Mouse (Mus musculus) brain, embryonic 14.5 days (tissue): Measurements from ENCODE around the gene Ltbp3.

ENCODE experiments used
- CTCF ChIP-seq: fragments of 200-500 bp; IDR thresholded peaks from 2 replicates; pipeline ENCODE4 v1.5.1; 2012; ENCODE audit warnings: inconsistent platforms, mild to moderate bottlenecking, moderate library complexity, borderline replicate concordance; ENCODE audit not compliant: insufficient read depth, insufficient read length; ENCODE audit errors: extremely low read depth
- POLR2A ChIP-seq: fragments of 200-500 bp; IDR thresholded peaks from 2 replicates; pipeline ENCODE4 v1.6.1; 2012; ENCODE audit warnings: mild to moderate bottlenecking, inconsistent platforms, borderline replicate concordance; ENCODE audit not compliant: poor library complexity, insufficient read depth, insufficient read length, severe bottlenecking; ENCODE audit errors: extremely low read depth

DNA sequence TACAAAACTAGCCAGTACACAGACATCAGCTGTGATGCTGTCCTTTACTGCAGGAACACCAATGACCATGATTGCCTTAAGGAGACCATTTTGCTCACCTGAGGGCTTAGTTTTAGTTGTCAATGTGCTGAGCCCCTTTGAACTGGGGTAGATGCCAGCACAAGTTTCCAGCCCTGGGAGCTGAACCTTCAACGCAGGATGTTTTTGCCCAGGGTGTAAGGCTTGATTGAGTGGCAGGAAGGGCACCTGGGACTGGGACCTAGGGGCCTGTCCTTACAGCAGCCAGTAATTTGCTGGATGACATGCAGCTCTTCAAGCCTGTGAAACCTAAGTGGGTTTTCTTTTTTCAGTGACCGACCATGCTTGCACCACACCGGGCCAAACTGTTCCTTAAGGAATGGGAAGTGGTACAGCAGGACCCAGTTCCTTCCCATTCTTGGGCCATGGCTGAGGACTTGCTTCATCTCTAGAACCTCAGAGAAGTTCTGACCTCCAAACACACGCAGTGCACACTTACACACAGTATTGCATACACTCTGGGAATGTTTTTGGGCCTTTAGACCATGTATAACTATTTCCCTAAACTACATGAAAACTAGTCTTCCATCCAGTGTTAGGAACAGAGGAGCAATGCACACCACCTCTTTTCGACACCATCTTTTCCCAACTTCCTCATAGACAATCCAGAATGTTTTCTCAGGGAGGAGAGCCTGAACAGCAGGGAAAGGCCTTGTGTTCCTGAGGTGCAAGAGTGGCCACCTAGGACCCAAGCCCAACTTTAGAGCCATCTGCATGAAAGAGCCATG is 54.3 kb downstream of the Ltbp3 start:
- TF ChIP-seq POLR2A = 0 out of 2 replicates have a peak, but pooled peaks have one; percentile 15
- no peak for TF ChIP-seq CTCF
